Mouse (Mus musculus): Measurements from ENCODE around the gene Poc1a. TPM values are rescaled to one million over a fixed set of nuclear protein-coding genes. Genes with fewer than 3 reads are reported as not detected.

Poc1a gene
- 9.4 and 12.7 TPM in 2 replicates for polyA plus RNA-seq (2012; ENCODE audit: insufficient read depth, insufficient read length, missing spikeins)

DNA sequence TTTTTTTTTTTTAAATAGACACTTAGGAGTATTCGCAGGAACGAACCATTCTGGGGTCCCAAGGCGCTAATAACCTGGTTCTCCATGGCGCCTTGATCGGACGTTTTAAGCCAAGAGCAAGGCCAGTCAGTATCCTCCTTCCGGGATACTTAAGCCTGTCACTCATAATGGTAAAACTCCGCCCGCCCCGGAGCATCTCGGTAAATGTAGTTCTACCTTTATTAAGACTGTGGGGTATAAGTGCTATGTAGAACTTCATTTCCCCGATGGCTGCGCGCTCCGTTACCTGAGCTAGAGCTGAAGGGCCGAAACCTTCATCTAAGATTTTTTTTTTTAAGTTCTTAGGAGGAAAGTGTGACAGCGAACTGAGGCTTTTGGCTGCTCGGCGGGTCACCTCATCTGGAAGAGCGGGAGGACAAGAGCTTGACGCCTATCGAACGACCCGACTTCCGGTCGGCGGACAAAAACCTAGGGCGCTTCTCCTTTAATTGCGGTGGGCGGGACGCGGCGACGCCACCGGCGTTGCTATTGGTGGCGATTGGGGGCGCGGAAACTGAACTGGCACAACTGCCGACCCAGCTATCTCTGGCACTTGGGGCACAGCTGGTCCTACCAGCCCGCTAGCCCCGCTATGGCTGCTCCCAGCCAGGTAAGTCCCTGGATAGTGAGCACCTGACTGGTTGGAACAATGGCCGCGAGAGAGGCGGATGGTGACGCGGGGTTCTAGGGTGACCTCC is at the start of gene Poc1a:
Poc1a (plus strand) TSS at position 254 of the 737 bp plus-strand sequence.
- H3K4me1 ChIP-seq (ENCODE audit: control insufficient read depth, insufficient read depth, insufficient read length, low read length), result no peaks in the 10 kb centered on the region
- H3K27ac ChIP-seq (replicated peaks; ENCODE audit: low read depth, low read length), result peak within 1 kb of the TSS; percentile 96

DNA sequence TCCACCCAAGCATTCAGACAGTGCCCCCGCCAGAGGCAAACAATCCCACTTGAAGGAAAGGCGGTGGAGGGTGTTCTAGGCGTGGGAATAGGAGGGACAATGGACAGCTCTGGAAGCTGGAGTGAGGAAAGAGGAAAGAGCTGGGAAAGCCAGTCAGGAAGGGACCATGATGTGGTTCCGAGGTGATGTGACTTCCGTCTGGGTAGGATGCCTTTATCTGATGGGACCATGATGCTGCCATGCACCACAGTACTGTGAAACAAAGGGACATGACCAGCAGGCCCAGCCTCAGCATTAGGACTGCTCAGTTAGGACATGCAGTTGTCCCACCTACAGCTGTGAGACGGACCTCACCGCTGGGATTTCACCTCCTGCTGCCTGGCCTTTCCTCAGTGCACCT is 49.6 kb upstream of the Poc1a start:
- H3K4me1 ChIP-seq (ENCODE audit: control insufficient read depth, insufficient read depth, insufficient read length, low read length), result peaks cover 3% of the 10 kb centered on the region; the same call in 1 of the 2 replicates
- H3K27ac ChIP-seq (replicated peaks; ENCODE audit: low read depth, low read length), result no peak overlapping the region
- H3K4me3 ChIP-seq (ENCODE audit: insufficient read depth, low read depth, low read length), result no peak overlapping the region

More for the DNA sequence above, at the start of gene Poc1a:
- peak within 1 kb of the TSS; percentile 82 for H3K4me3 ChIP-seq (ENCODE audit: insufficient read depth, low read depth, low read length)

DNA sequence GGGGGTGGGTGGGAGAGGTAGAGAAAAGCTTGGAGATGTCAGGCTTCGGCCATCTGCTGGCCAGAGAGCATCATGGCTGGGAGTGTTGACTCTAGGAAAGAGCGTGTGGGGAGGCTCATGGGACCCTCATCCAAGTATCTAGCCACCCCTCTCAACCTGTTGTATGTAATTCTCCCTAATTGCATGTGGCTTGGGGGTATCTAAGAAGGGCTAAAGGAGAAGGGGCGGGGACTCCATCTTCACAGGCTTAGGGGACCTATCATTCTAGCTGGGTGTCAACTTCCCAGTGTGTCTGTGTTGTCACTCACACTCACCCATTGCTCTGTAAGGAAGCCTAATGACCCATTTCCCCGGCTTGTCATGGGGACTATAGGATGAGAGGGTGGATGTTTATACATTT is 49.0 kb upstream of the Poc1a start:
- Histone ChIP-seq H3K27ac (replicated peaks; ENCODE audit: low read depth, low read length) (no peak overlapping the region), H3K4me1 (ENCODE audit: control insufficient read depth, insufficient read depth, insufficient read length, low read length) (peaks cover 7% of the 10 kb centered on the region; the same call in 1 of the 2 replicates), H3K4me3 (ENCODE audit: insufficient read depth, low read depth, low read length) (no peak overlapping the region)

DNA sequence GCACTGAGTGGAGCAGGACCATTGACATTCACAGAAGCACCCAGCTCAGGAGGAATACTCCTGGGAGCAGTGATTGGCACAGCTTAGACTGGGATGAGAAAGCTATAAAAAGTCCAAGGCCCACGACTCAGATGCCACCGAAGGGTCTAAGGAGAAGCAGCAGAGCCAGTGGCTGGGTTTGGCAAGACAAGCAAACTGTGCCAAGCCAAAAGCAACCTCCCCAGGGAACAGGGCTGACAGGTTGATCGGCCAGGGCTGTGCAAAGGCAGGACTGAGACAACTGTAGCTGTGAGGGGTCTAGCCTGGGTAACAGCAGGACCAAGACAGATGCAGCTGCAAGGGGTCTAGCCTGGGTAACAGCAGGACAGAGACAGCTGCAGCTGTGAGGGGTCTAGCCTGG is 47.9 kb upstream of the Poc1a start:
- H3K4me3 ChIP-seq (ENCODE audit: insufficient read depth, low read depth, low read length), result no peak overlapping the region
- H3K4me1 ChIP-seq (ENCODE audit: control insufficient read depth, insufficient read depth, insufficient read length, low read length), result peaks cover 9% of the 10 kb centered on the region; the same call in 1 of the 2 replicates
- no peak overlapping the region for H3K27ac ChIP-seq (replicated peaks; ENCODE audit: low read depth, low read length)

- no peak overlapping the region for H3K4me3 ChIP-seq (ENCODE audit: insufficient read depth, low read depth, low read length)
- H3K27ac ChIP-seq (replicated peaks; ENCODE audit: low read depth, low read length), result no peak overlapping the region
- peaks cover 9% of the 10 kb centered on the region; the same call in 1 of the 2 replicates for H3K4me1 ChIP-seq (ENCODE audit: control insufficient read depth, insufficient read depth, insufficient read length, low read length)
Observed at GRCm38 (mm10) chr9:106233953-106234352, 46.9 kb upstream of the Poc1a start.

GRCm38 (mm10) chr9:106235194-106235830 is 45.5 kb upstream of the Poc1a start:
- Histone ChIP-seq H3K27ac (replicated peaks; ENCODE audit: low read depth, low read length) (peak overlapping the region; percentile 35; the same call in 1 of the 2 replicates), H3K4me3 (ENCODE audit: insufficient read depth, low read depth, low read length) (no peak overlapping the region), H3K4me1 (ENCODE audit: control insufficient read depth, insufficient read depth, insufficient read length, low read length) (peaks cover 9% of the 10 kb centered on the region; the same call in 1 of the 2 replicates)

DNA sequence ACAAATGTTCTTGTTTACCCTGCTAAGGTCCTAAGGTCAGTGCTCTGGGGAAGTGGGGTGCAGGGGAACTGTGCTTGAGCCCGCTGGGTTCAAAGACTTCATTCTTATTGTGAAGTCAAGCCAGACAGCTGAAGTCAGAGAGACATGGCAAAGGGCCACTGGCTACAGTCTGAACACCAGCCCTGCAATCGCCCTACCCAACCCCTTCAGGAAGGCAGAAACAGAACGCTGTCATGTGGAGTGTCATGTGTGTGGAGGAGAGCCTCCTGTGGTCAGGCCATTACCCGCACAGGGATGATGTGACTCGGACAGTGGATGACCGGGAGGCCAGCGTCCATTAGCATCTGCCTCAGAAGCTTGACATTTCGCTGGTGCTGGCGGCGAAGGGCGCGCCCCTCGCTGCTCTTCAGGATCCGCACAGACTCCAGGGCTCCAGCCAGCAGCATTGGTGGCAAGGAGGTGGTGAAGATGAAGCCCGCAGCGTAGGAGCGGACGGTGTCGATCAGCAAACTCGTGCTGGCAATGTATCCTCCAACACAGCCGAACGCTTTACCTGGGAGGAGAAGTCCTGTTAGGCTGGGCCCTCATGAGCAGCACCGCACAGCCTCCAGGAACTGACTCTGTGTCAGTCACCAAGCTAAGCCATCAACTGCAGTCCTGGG is 44.6 kb upstream of the Poc1a start:
- H3K4me1 ChIP-seq (ENCODE audit: control insufficient read depth, insufficient read depth, insufficient read length, low read length), result peaks cover 9% of the 10 kb centered on the region; the same call in 1 of the 2 replicates
- peak overlapping the region; percentile 35 for H3K27ac ChIP-seq (replicated peaks; ENCODE audit: low read depth, low read length)
- no peak overlapping the region for H3K4me3 ChIP-seq (ENCODE audit: insufficient read depth, low read depth, low read length)

- peaks cover 12% of the 10 kb centered on the region; the same call in 1 of the 2 replicates for H3K4me1 ChIP-seq (ENCODE audit: control insufficient read depth, insufficient read depth, insufficient read length, low read length)
- no peak overlapping the region for H3K4me3 ChIP-seq (ENCODE audit: insufficient read depth, low read depth, low read length)
- peak overlapping the region; percentile 65 for H3K27ac ChIP-seq (replicated peaks; ENCODE audit: low read depth, low read length)
Observed at GRCm38 (mm10) chr9:106236818-106237211, 44.0 kb upstream of the Poc1a start.

GRCm38 (mm10) chr9:106237401-106237800 is 43.5 kb upstream of the Poc1a start:
- H3K27ac ChIP-seq (replicated peaks; ENCODE audit: low read depth, low read length), result peak overlapping the region; percentile 65
- peaks cover 12% of the 10 kb centered on the region; the same call in 1 of the 2 replicates for H3K4me1 ChIP-seq (ENCODE audit: control insufficient read depth, insufficient read depth, insufficient read length, low read length)
- no peak overlapping the region for H3K4me3 ChIP-seq (ENCODE audit: insufficient read depth, low read depth, low read length)

- H3K4me3 ChIP-seq (ENCODE audit: insufficient read depth, low read depth, low read length), result no peak overlapping the region
- peak overlapping the region; percentile 9; the same call in 1 of the 2 replicates for H3K27ac ChIP-seq (replicated peaks; ENCODE audit: low read depth, low read length)
- peaks cover 12% of the 10 kb centered on the region; the same call in 1 of the 2 replicates for H3K4me1 ChIP-seq (ENCODE audit: control insufficient read depth, insufficient read depth, insufficient read length, low read length)
Observed at GRCm38 (mm10) chr9:106237878-106238277, 43.0 kb upstream of the Poc1a start.

- Histone ChIP-seq H3K4me1 (ENCODE audit: control insufficient read depth, insufficient read depth, insufficient read length, low read length) (peaks cover 9% of the 10 kb centered on the region; the same call in 1 of the 2 replicates), H3K4me3 (ENCODE audit: insufficient read depth, low read depth, low read length) (no peak overlapping the region), H3K27ac (replicated peaks; ENCODE audit: low read depth, low read length) (0 out of 2 replicates have a peak overlapping the region, but pooled peaks have one; percentile 2)
Observed at GRCm38 (mm10) chr9:106241541-106242164, 39.2 kb upstream of the Poc1a start.

- H3K4me1 ChIP-seq (ENCODE audit: control insufficient read depth, insufficient read depth, insufficient read length, low read length), result peaks cover 8% of the 10 kb centered on the region; the same call in 1 of the 2 replicates
- H3K27ac ChIP-seq (replicated peaks; ENCODE audit: low read depth, low read length), result peak overlapping the region; percentile 81
- no peak overlapping the region; the same call in 1 of the 2 replicates for H3K4me3 ChIP-seq (ENCODE audit: insufficient read depth, low read depth, low read length)
Observed at GRCm38 (mm10) chr9:106242813-106243488, 37.9 kb upstream of the Poc1a start.

DNA sequence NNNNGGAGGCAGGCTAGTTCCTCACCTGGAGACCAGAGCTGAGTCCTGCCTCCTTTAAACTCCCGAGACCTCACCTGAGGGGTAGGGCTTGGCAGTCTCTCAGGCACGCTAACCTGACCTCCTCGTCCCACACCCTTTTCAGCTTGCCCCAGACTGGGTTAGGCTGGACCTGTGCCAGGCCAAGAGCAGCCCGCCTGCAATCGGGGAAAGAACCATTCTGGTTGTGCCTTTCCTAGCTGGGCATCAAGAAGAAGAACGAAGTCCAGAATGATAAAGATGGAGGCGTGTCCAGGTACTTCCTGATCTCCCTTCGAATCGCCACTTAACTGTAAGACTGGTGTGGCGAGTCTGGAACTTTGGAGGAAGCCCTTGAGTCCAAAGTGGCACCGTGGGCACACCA is 31.3 kb upstream of the Poc1a start:
- no peak overlapping the region for H3K27ac ChIP-seq (replicated peaks; ENCODE audit: low read depth, low read length)
- peaks cover 6% of the 10 kb centered on the region; the same call in 1 of the 2 replicates for H3K4me1 ChIP-seq (ENCODE audit: control insufficient read depth, insufficient read depth, insufficient read length, low read length)
- H3K4me3 ChIP-seq (ENCODE audit: insufficient read depth, low read depth, low read length), result no peak overlapping the region

DNA sequence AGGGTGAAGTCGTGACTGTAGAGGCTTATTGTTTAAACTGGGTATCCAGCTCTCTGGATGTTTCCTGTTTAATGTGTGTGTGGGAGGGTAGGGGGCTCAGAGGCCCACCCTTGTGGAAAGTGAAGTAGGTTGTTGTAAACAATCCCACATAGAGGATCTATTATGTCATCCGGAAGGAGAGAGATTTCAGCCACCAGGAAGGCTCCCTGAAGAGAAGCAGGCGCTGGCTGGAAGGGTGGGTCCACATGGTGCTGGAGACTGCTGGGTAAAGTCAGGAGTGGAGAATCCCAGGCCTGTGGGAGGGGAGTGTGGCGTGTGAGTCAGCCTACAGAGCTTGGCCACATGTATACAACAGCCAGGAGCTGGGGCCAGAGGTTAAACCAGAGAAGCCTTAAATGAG is 30.6 kb upstream of the Poc1a start:
- no peak overlapping the region for H3K27ac ChIP-seq (replicated peaks; ENCODE audit: low read depth, low read length)
- 0 out of 2 replicates have a peak, but pooled peaks cover 3% of the 10 kb centered on the region for H3K4me1 ChIP-seq (ENCODE audit: control insufficient read depth, insufficient read depth, insufficient read length, low read length)
- H3K4me3 ChIP-seq (ENCODE audit: insufficient read depth, low read depth, low read length), result no peak overlapping the region

All from brown adipose tissue, adult 24 weeks (tissue).